Mouse (Mus musculus) lung, postnatal 14 days (tissue): Measurements from ENCODE around the gene C1qtnf5.

ENCODE experiments used
- DNase-seq: peaks from one replicate; pipeline ENCODE4 v3.0.0; 2021

Gene C1qtnf5

DNA sequence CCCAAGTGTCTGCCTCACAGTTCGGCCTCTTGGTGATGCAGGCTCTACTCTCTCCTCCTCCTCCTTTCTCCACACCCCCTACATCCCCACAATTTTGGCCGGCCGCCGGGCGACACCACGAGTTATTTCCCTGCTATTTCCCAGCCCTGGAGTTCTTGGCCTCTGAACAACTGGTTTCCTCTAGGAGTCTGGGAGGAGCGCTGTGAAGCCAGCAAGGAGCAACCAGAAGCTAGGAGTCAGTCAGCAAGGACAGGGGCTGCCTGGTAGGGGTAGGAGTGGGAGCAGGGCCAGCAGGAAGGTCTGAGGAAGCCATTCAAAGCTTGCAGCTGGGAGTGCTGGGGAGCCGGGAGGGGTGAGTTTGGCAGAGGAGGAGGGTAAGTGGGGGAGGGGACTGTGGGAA lies at the start of gene C1qtnf5:
TSS of gene C1qtnf5 (plus strand) at position 136 of the 400 bp plus-strand sequence.
- DNase-seq, result peak; percentile 88

DNA sequence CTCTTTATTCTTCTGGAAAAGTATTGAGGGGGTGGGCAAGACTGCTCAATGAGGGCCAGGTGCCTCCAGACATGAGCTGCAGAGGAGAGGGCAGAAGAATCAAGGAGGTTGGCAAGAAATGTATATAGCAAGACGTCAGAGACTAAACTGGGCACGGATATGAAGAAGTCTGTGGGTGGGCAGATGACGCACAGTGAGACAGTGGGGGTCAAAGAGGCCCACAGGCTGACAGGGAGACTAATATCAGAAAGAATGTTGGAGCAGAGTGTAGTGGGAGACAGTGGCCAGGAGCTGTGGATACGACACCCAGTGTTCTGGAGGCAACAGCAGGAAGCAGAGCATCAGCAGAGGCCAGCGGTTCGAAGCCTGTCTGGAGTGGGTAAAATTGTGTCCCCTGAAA lies 48.4 kb upstream of the C1qtnf5 start:
- no peak for DNase-seq

- DNase-seq, result no peak
Observed at GRCm38 (mm10) chr9:44065177-44065576, 41.9 kb upstream of the C1qtnf5 start.

GRCm38 (mm10) chr9:44066785-44067225 lies 40.2 kb upstream of the C1qtnf5 start, which contains the start of gene Usp2:
Gene Usp2, plus strand, starts transcription at chr9:44067021.
- peak; percentile 100 for DNase-seq

- DNase-seq, result no peak
Observed at GRCm38 (mm10) chr9:44067241-44067959, 39.6 kb upstream of the C1qtnf5 start.

GRCm38 (mm10) chr9:44067960-44068330 lies 39.1 kb upstream of the C1qtnf5 start:
- no peak for DNase-seq

- no peak for DNase-seq
Observed at GRCm38 (mm10) chr9:44069252-44069651, 37.8 kb upstream of the C1qtnf5 start.

DNA sequence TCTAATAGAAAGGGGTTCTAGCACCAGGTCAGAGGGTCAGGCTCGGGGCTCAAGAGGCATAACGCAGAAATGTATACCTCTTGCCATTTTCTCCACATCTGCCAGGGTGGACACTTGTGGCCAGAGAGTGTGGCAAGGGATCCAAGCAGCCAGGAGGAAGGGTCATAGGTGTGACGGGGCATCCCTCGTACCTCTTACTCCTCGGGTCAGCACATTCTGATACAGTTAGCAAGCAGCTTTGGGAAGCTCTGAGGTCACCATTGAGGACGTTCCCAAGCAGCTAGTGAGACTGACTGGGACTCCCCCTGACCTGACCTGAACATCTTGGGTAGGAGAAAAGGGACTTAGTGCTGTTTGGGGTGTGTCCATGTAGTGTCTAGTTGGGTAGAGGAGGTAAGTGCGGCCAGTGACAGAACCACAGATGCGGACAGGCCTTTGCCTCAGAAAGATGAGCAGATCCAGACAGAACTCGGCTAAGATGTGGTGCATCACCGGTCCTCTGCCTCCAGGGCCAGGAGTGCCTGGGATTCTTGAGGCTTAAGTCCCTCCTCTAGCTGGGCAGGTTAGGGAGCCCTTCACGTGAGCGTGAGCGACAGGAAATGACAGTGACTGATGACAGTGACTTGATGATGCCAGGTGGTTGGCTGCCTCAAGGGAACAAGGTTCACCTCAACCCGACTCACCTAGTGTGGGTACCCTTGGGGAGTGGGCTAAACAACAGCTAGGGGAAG lies 36.8 kb upstream of the C1qtnf5 start:
- DNase-seq, result no peak

DNA sequence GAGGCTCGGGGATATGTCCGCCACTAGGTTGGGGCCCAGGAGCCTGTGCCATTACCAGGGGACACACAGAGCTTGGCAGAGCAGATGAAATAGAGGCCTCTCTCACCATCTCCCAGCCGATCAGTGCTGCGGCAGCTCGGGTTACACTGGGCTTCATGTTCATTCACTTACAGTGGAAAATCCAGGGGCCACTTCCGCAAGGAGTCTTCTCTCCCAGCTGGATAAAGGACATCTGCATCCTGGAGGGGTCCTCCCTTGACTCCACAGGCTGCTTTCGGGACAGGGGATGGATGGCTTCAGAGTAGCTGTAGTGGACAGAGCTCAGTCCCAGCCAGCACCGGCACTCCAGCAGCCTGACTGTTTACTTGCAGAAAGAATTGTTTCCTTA lies 36.2 kb upstream of the C1qtnf5 start:
- DNase-seq, result no peak

DNA sequence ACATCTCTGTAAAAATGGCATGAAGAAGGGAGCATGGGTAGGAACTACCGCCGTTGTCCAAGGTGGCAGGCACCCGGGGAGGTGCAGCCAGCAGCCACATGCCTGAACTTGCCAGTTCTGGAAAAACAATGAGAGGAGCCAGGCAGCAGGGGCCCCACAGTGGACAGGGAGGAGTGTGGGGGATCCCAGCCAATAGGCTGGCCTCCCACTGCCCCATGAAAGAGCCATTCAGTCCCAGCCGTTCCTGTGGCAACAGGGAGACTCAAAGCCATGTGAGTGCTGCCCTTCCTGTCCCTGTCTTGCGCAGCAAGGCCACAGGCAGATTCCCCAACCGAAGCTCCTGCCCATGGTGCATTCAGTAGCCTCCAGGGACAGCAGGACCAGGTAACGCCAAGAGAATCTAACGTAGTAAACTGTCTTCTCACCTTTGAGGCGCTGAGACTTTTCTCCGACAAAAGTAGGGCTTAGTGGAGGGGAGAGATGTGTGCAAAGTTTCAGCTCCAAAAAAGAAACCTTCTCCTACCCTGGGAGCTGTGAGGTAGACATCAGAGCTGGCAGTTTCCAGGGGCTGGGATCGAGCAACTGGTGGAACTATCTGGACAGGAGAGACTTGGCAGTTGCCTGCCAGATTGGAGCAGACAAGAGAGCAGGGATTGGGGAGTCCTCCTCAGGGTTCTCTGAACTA lies 35.0 kb upstream of the C1qtnf5 start:
- DNase-seq, result no peak

DNA sequence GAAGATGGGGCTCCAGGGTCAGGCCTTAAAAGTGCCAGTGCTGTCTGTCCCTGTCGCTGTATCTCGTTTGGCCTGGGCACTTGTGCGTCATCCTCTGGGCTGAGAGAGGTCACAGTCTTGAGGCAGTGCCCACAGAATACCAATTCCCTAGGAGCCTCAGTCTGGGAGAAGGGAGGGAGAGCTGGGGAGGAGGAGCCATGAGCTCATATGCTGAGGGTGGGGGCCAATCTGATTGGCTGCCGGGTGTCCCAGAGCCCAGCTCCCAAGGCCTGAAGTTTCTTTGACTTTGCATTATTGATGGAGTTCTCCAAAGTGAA lies 34.5 kb upstream of the C1qtnf5 start:
- no peak for DNase-seq

GRCm38 (mm10) chr9:44073115-44073514 lies 33.9 kb upstream of the C1qtnf5 start:
- no peak for DNase-seq

- DNase-seq, result peak; percentile 53
Observed at GRCm38 (mm10) chr9:44074395-44075275, 32.4 kb upstream of the C1qtnf5 start.

GRCm38 (mm10) chr9:44075276-44075995 lies 31.6 kb upstream of the C1qtnf5 start:
- no peak for DNase-seq

DNA sequence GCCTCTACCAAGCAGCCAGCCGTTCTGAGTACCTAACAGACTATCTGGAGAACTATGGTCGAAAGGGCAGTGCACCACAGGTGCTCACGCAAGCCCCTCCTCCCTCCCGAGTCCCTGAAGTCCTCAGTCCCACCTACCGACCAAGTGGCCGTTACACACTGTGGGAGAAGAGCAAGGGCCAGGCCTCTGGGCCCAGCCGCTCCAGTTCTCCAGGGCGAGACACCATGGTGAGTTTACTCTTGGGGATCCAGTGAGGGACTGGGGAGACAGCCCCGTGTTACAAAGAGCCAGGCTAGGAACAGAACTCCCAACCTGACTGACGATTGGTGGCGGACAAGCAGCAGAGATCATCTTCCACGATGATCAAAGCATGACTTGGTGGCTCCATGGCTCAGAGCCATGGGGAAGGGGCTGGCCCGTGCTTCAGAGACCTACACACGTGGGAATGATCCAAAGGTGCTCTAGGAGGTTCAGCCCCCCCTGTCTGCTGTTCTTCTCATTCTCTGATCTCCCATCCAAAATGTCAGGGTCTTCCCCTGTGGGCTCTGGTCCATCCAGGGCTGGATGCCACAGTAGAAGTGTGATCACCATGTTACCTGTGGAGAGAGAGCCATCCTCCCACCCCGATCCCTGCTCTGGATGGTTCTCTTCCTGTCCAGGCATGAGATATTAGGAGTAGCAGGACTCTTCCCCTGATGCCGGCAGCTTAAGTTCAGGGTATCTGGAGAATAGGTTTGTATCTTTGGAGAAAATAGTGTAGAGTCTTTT lies 30.9 kb upstream of the C1qtnf5 start:
- DNase-seq, result no peak

DNA sequence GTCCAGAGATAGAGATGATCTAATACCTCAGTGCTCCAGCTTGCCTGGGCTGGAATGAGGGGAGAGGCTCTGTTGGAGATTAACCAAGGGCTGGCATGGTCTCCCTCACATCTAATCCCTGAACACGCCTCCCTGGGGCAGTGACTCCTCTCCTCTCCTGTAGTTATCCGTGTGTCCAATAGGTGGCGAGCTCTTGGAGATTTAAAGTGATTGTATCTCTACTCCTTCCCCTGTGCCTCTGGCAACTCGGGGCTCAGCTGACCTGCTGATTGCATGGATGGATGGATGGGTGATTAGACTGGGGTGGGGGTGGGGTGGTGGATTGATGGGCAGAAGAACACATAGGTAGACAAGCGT lies 30.3 kb upstream of the C1qtnf5 start:
- peak; percentile 71 for DNase-seq

GRCm38 (mm10) chr9:44077266-44077910 lies 29.7 kb upstream of the C1qtnf5 start:
- DNase-seq, result no peak

- DNase-seq, result no peak
Observed at GRCm38 (mm10) chr9:44078136-44078797, 28.8 kb upstream of the C1qtnf5 start.

- DNase-seq, result peak; percentile 83
Observed at GRCm38 (mm10) chr9:44078955-44079756, 27.9 kb upstream of the C1qtnf5 start.
